In the genomic region with DNA sequence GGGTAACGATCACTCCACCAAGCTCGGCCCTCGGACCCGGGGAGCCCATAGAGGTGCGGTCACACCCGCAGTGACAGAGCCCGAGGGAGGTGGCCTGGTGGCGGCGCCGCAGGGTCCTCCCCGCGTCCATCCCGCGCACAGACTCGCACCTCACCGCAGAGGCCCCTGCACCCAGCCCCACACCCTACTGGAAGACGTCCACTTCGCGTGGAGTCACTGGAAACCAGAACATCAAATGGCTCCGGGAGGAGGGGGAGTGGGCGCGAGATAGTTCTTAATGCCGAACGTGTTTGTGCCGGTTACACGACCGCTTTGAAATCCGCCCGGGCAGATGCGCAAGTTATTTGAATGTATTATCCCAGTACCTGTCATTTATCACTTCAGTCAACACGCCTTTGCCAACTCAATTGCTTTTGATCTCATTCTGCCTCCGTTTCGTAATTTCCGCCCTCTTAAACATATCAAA, we compare ENCODE assay signal across 8 mouse cellular contexts. TPM values are rescaled to one million over a fixed set of nuclear protein-coding genes. Genes with fewer than 3 reads are reported as not detected.
DNase-seq lines count a peak whose midpoint lies in the region; ATAC-seq and TF ChIP-seq lines count a peak whose summit lies in the region.

No protein-coding gene starts in this region.

- no peaks in the 10 kb centered on the region for H3K36me3 ChIP-seq in forebrain, embryonic 11.5 days (ENCODE audit: control insufficient read depth, insufficient read depth, low read length)
- H3K36me3 ChIP-seq in heart, postnatal 0 days (replicated peaks; ENCODE audit: control insufficient read depth, insufficient read depth, low read length) = 0 out of 2 replicates have a peak, but pooled peaks cover 4% of the 10 kb centered on the region
- no peaks in the 10 kb centered on the region for H3K36me3 ChIP-seq in neural tube, embryonic 14.5 days (ENCODE audit: control insufficient read depth, insufficient read depth, low read length)

- no peaks in the 10 kb centered on the region for H3K9me3 ChIP-seq in forebrain, embryonic 11.5 days (ENCODE audit: control insufficient read depth, low read length)
- H3K9me3 ChIP-seq in heart, postnatal 0 days (replicated peaks; ENCODE audit: control insufficient read depth, low read length) = no peaks in the 10 kb centered on the region
- no peaks in the 10 kb centered on the region for H3K9me3 ChIP-seq in neural tube, embryonic 14.5 days (ENCODE audit: control insufficient read depth, low read length)

- no peak for TF ChIP-seq CTCF in heart, postnatal 0 days (IDR thresholded peaks at IDR 0.05; ENCODE audit: low read depth)

- ATAC-seq in forebrain, embryonic 11.5 days (replicated peaks; ENCODE audit: low FRiP score) = peak; percentile 59
- ATAC-seq in heart, postnatal 0 days (ENCODE audit: insufficient read depth, low read depth) = peak; percentile 56
- peak; percentile 64 for ATAC-seq in neural tube, embryonic 14.5 days (ENCODE audit: low read depth)

- H3K27ac ChIP-seq in forebrain, embryonic 11.5 days (ENCODE audit: low read depth, low read length) = no peak overlapping the region
- H3K27ac ChIP-seq in heart, postnatal 0 days (ENCODE audit: low read depth) = peak overlapping the region; percentile 92
- H3K27ac ChIP-seq in neural tube, embryonic 14.5 days (ENCODE audit: low read depth, low read length) = peak overlapping the region; percentile 85

- DNase-seq in B cell, adult 2 months = peak; percentile 71 to 73
- peak; percentile 72 for DNase-seq in adrenal gland, postnatal 14 days
- peak; percentile 79 for DNase-seq in forebrain, embryonic 11.5 days (ENCODE audit: low spot score)
- DNase-seq in heart, postnatal 0 days (ENCODE audit: low spot score) = peak; percentile 56
- peak; percentile 45 to 70 for DNase-seq in kidney, postnatal 36 days
- peak; percentile 49 to 68 for DNase-seq in lung, adult 18-20 months
- DNase-seq in thymus, postnatal 0 days (ENCODE audit: low spot score) = peak; percentile 70

- H3K4me1 ChIP-seq in forebrain, embryonic 11.5 days (replicated peaks; ENCODE audit: control insufficient read depth, insufficient read depth, low read length) = 0 out of 2 replicates have a peak, but pooled peaks cover 3% of the 10 kb centered on the region
- no peaks in the 10 kb centered on the region; the same call in 1 of the 2 replicates for H3K4me1 ChIP-seq in heart, postnatal 0 days (ENCODE audit: control insufficient read depth, insufficient read depth)
- H3K4me1 ChIP-seq in neural tube, embryonic 14.5 days (ENCODE audit: control insufficient read depth, insufficient read depth, low read length) = peaks cover 11% of the 10 kb centered on the region; the same call in 1 of the 2 replicates

- H3K4me3 ChIP-seq in forebrain, embryonic 11.5 days (ENCODE audit: low read depth, low read length) = peak overlapping the region; percentile 56
- peak overlapping the region; percentile 91 for H3K4me3 ChIP-seq in heart, postnatal 0 days (ENCODE audit: low read depth, low read length)
- H3K4me3 ChIP-seq in neural tube, embryonic 14.5 days (ENCODE audit: low read depth, low read length) = peak overlapping the region; percentile 66

- under 1% methylated on average over 34 of the region's 34 CpGs for WGBS in forebrain, embryonic 11.5 days
- WGBS in heart, postnatal 0 days = 0% methylated on average over 30 of the region's 34 CpGs
- whole genome bisulfite sequencing in neural tube, embryonic 14.5 days = under 1% methylated on average over 32 of the region's 34 CpGs

- H3K27me3 ChIP-seq in forebrain, embryonic 11.5 days (ENCODE audit: control insufficient read depth, insufficient read depth, low read length) = peaks cover 2% of the 10 kb centered on the region; the same call in 1 of the 2 replicates
- H3K27me3 ChIP-seq in heart, postnatal 0 days (ENCODE audit: control insufficient read depth, insufficient read depth, low read length) = no peaks in the 10 kb centered on the region
- H3K27me3 ChIP-seq in neural tube, embryonic 14.5 days (ENCODE audit: control insufficient read depth, insufficient read depth, low read length) = no peaks in the 10 kb centered on the region

- no peak for TF ChIP-seq EP300 in heart, postnatal 0 days (IDR thresholded peaks at IDR 0.05; ENCODE audit: low read depth)

- H3K9ac ChIP-seq in forebrain, embryonic 11.5 days (ENCODE audit: low read length) = peak overlapping the region; percentile 68
- H3K9ac ChIP-seq in heart, postnatal 0 days (replicated peaks; ENCODE audit: low read depth, low read length) = peak overlapping the region; percentile 82
- H3K9ac ChIP-seq in neural tube, embryonic 14.5 days (replicated peaks; ENCODE audit: low read depth, low read length) = peak overlapping the region; percentile 65

- peak overlapping the region; percentile 94 for H3K4me2 ChIP-seq in forebrain, embryonic 11.5 days (ENCODE audit: low read depth, low read length, severe bottlenecking)
- peak overlapping the region; percentile 96 for H3K4me2 ChIP-seq in heart, postnatal 0 days (ENCODE audit: low read depth, low read length)
- peak overlapping the region; percentile 91 for H3K4me2 ChIP-seq in neural tube, embryonic 14.5 days (ENCODE audit: low read depth, low read length)

RNA-seq across cellular contexts. Expression of a gene that starts 1.5 kb away (rescaled TPM):
- 34.3 and 34.8 TPM in 2 replicates for total RNA-seq in adrenal gland, postnatal 14 days (2021)
- 16.0 and 17.1 TPM in 2 replicates for polyA plus RNA-seq in forebrain, embryonic 11.5 days (2014; fragmentation: Nextera tagmentation; extraction: Ambion mirVana)
- total RNA-seq in heart, postnatal 0 days (2014; rRNA removed; ENCODE audit: low replicate concordance) = 14.5 and 24.2 TPM in 2 replicates
- 11.4 and 16.7 TPM in 2 replicates for polyA plus RNA-seq in heart, postnatal 0 days (2015; fragmentation: Nextera tagmentation; extraction: Ambion mirVana)
- polyA plus RNA-seq in neural tube, embryonic 14.5 days (2014; fragmentation: Nextera tagmentation; extraction: Ambion mirVana) = 24.9 and 26.2 TPM in 2 replicates
- polyA plus RNA-seq in thymus, postnatal 0 days (2015; fragmentation: Nextera tagmentation; extraction: Ambion mirVana) = 8.9 and 10.7 TPM in 2 replicates
